Mouse (Mus musculus): ENCODE measurements around the gene Ebpl.

- no peak for TF ChIP-seq CTCF (IDR thresholded peaks at IDR 0.05; ENCODE audit: low read depth)
- no peak for TF ChIP-seq EP300 (IDR thresholded peaks at IDR 0.05; ENCODE audit: low read depth)
These were observed 58.9 kb downstream of the Ebpl start for GRCm38 (mm10) chr14:61301323-61301722.

Data from liver, postnatal 0 days (tissue).